Mouse (Mus musculus): Measurements from ENCODE around the gene Mtus2. TPM values are rescaled to one million over a fixed set of nuclear protein-coding genes. Genes with fewer than 3 reads are reported as not detected.

Mtus2 gene
- polyA plus RNA-seq, 1 experiment from 2014 or later, result 1.6 TPM

DNA sequence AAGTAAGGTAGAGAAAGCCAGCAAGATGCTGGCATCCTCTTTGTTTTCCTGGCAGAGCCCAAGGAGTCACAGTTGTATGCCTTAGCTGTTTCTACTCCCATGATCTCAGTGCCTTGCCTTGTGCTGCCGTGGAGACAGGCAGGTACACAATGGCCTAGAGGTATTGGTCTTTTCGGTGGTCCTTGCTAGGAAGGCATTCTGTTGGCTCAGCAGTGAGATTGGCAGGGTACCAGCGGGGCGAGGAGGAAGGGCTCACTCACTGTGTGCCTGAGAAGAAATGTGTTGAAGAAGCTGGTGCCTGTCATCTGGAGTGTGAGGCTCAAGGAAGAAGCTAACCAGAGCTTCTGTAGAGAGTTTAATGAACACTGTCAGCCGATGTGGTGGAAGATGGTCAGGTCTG, 1.4 kb upstream of the Mtus2 start:
- Histone ChIP-seq H3K27me3 (ENCODE audit: insufficient read depth, low read length) (peaks cover 37% of the 10 kb centered on the region), H3K4me2 (ENCODE audit: low read depth, low read length) (no peak overlapping the region), H3K4me1 (ENCODE audit: insufficient read depth) (0 out of 2 replicates have a peak, but pooled peaks cover 6% of the 10 kb centered on the region), H3K9ac (replicated peaks) (no peak overlapping the region), H3K27ac (ENCODE audit: low read depth) (no peak overlapping the region), H3K9me3 (ENCODE audit: low read length) (no peaks in the 10 kb centered on the region), H3K36me3 (replicated peaks; ENCODE audit: insufficient read depth, low read length) (no peaks in the 10 kb centered on the region), H3K4me3 (ENCODE audit: low read depth, low read length) (no peak overlapping the region)
- TF ChIP-seq EP300 (IDR thresholded peaks at IDR 0.05; ENCODE audit: low read depth), result no peak
- no peak for TF ChIP-seq CTCF (IDR thresholded peaks at IDR 0.05; ENCODE audit: low read depth)
- DNase-seq (no peak), ATAC-seq (no peak)
- 44% methylated on average over 5 of the region's 5 CpGs for WGBS (ENCODE audit: insufficient replicate concordance)

DNA sequence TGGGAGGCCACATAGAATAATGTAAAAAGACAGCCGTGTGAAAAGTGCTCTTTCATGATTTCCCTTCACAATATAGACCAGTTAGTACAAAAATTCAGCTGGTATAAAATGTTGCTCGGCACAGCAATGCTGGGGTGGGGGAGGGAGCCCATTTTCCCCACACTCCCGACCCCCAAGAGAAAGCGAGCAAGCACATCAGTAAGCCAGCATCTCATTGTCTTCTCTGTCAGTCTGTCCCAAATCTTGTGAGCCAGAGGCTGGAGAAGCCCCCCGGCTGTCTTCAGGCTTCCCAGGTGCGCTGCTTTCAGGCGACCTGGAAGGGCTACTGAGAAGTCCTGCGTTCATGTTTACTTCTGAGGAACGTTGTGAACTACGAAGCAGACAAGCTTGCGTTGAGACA, 699 bp upstream of the Mtus2 start:
- Histone ChIP-seq H3K27me3 (ENCODE audit: insufficient read depth, low read length) (peaks cover 37% of the 10 kb centered on the region), H3K4me2 (ENCODE audit: low read depth, low read length) (no peak overlapping the region)

DNA sequence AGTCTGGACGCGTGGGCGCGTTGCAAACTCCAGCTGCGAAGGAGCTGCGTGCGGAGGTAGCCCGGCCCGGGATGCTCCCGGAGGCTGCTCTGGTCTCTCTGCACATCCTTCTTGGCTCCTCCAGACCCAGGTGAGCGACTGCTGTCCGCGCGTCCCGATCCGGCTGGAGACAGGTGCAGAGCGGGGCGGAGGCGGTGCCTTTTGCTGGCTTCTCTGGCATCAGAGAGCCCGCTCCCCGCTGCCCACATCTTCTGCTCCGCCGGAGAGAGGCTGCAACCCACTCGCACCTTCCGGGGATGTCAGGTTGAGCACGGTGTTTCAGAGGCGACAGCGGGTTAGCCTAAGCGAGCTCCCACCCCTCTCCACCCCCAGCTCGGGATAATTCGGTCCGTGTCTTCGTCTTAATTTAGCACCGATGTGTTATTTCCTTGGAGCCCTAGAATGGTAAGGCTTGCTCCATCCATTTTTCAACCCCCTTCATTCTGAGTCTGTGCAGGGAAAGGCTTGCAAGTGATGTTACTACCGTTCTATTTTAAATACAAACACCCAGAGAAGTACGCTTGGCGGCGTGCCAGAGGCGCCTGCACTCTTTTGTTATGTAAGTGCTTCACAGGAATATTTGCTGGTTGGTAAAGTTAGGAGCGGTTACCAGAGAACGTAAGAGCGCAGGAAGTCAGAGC, 612 bp downstream of the Mtus2 start:
- peak; percentile 37 for DNase-seq
- WGBS (ENCODE audit: insufficient replicate concordance), result 3% methylated on average over 42 of the region's 42 CpGs
- H3K27ac ChIP-seq (ENCODE audit: low read depth), result no peak overlapping the region
- no peak overlapping the region for H3K9ac ChIP-seq (replicated peaks)
- 0 out of 2 replicates have a peak, but pooled peaks have one; percentile 7 for ATAC-seq
- H3K4me3 ChIP-seq (ENCODE audit: low read depth, low read length), result peak overlapping the region; percentile 44
- no peaks in the 10 kb centered on the region for H3K36me3 ChIP-seq (replicated peaks; ENCODE audit: insufficient read depth, low read length)
- no peaks in the 10 kb centered on the region for H3K9me3 ChIP-seq (ENCODE audit: low read length)
- H3K27me3 ChIP-seq (ENCODE audit: insufficient read depth, low read length), result peaks cover 37% of the 10 kb centered on the region
- H3K4me1 ChIP-seq (ENCODE audit: insufficient read depth), result 0 out of 2 replicates have a peak, but pooled peaks cover 6% of the 10 kb centered on the region
- peak overlapping the region; percentile 67 for H3K4me2 ChIP-seq (ENCODE audit: low read depth, low read length)
- no peak for TF ChIP-seq EP300 (IDR thresholded peaks at IDR 0.05; ENCODE audit: low read depth)
- no peak for TF ChIP-seq CTCF (IDR thresholded peaks at IDR 0.05; ENCODE audit: low read depth)

More for the DNA sequence above, 699 bp upstream of the Mtus2 start:
- Histone ChIP-seq H3K27ac (ENCODE audit: low read depth) (no peak overlapping the region), H3K9me3 (ENCODE audit: low read length) (no peaks in the 10 kb centered on the region), H3K4me3 (ENCODE audit: low read depth, low read length) (no peak overlapping the region), H3K9ac (replicated peaks) (no peak overlapping the region), H3K36me3 (replicated peaks; ENCODE audit: insufficient read depth, low read length) (no peaks in the 10 kb centered on the region), H3K4me1 (ENCODE audit: insufficient read depth) (0 out of 2 replicates have a peak, but pooled peaks cover 6% of the 10 kb centered on the region)
- TF ChIP-seq CTCF (IDR thresholded peaks at IDR 0.05; ENCODE audit: low read depth), result no peak
- TF ChIP-seq EP300 (IDR thresholded peaks at IDR 0.05; ENCODE audit: low read depth), result no peak
- ATAC-seq (no peak), DNase-seq (no peak)
- 10% methylated on average over 11 of the region's 11 CpGs for WGBS (ENCODE audit: insufficient replicate concordance)

DNA sequence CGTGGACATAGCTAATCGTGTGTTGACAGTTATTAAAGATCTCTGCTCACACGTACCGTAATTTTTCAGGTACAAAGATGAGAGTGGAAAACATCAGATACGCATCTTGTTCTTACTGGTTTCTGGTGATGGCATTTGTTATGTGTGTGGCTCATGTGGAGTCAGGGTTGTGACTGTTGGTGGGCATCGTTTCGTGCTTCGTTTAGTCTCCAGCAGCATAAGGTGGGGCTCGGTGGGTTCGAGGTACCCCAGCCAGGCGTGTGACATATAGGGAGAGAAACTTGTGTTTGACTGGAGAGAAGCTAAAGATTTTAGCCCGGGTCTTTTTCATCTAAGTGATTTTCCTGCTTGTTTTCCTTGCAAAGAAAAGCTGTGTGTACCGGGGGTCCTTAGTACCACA, 1.4 kb downstream of the Mtus2 start:
- Histone ChIP-seq H3K4me3 (ENCODE audit: low read depth, low read length) (no peak overlapping the region), H3K27me3 (ENCODE audit: insufficient read depth, low read length) (peaks cover 40% of the 10 kb centered on the region), H3K9me3 (ENCODE audit: low read length) (no peaks in the 10 kb centered on the region), H3K4me2 (ENCODE audit: low read depth, low read length) (no peak overlapping the region), H3K36me3 (replicated peaks; ENCODE audit: insufficient read depth, low read length) (no peaks in the 10 kb centered on the region), H3K4me1 (ENCODE audit: insufficient read depth) (0 out of 2 replicates have a peak, but pooled peaks cover 6% of the 10 kb centered on the region), H3K27ac (ENCODE audit: low read depth) (no peak overlapping the region), H3K9ac (replicated peaks) (no peak overlapping the region)
- DNase-seq, result no peak
- no peak for TF ChIP-seq EP300 (IDR thresholded peaks at IDR 0.05; ENCODE audit: low read depth)
- TF ChIP-seq CTCF (IDR thresholded peaks at IDR 0.05; ENCODE audit: low read depth), result no peak
- no peak for ATAC-seq
- 50% methylated on average over 13 of the region's 13 CpGs for WGBS (ENCODE audit: insufficient replicate concordance)

DNA sequence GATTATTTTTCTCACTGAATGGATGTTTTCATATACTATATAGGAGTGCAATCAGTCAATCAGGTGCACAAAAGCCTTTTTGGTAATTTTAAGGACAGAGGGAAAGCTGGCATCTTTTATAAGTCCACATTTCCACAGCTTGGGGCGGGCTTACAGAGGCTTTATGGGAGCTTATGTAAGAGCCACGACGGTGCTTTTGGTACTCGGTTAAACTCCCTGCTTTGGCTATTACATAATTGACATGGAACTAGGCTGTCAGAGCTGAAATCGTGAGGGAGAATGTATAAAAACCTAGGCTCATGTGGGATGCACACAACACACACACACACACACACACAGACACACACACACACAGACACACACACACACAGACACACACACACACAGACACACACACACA, 2.0 kb downstream of the Mtus2 start:
- TF ChIP-seq EP300 (IDR thresholded peaks at IDR 0.05; ENCODE audit: low read depth) (no peak), CTCF (IDR thresholded peaks at IDR 0.05; ENCODE audit: low read depth) (no peak)
- H3K4me1 ChIP-seq (ENCODE audit: insufficient read depth), result 0 out of 2 replicates have a peak, but pooled peaks cover 6% of the 10 kb centered on the region
- H3K4me3 ChIP-seq (ENCODE audit: low read depth, low read length), result no peak overlapping the region
- WGBS (ENCODE audit: insufficient replicate concordance), result 25% methylated on average over 5 of the region's 5 CpGs
- H3K9me3 ChIP-seq (ENCODE audit: low read length), result no peaks in the 10 kb centered on the region
- DNase-seq, result no peak
- no peak overlapping the region for H3K27ac ChIP-seq (ENCODE audit: low read depth)
- H3K9ac ChIP-seq (replicated peaks), result no peak overlapping the region
- H3K4me2 ChIP-seq (ENCODE audit: low read depth, low read length), result no peak overlapping the region
- H3K27me3 ChIP-seq (ENCODE audit: insufficient read depth, low read length), result peaks cover 40% of the 10 kb centered on the region
- H3K36me3 ChIP-seq (replicated peaks; ENCODE audit: insufficient read depth, low read length), result no peaks in the 10 kb centered on the region
- ATAC-seq, result no peak

DNA sequence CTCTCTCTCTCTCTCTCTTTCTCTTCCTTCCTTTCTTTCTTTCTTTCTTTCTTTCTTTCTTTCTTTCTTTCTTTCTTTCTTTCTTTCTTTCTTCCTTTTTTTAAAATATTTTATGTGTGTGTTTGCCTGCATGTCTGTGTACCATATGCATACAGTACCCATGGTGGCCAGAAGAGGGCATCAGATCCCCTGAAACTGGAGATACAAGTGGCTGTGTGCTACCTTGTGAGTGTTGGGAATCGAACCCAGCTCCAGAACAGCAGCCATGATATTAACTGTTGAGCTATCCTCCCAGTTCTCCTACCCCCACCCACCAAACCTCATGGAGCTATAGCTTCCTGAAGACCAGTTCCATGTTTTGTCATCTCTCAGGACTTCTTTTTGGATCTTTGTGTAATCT, 3.7 kb downstream of the Mtus2 start:
- H3K27me3 ChIP-seq (ENCODE audit: insufficient read depth, low read length), result peaks cover 29% of the 10 kb centered on the region
- DNase-seq (no peak), ATAC-seq (no peak)
- no peak for TF ChIP-seq EP300 (IDR thresholded peaks at IDR 0.05; ENCODE audit: low read depth)
- peak; percentile 43 for TF ChIP-seq CTCF (IDR thresholded peaks at IDR 0.05; ENCODE audit: low read depth)
- H3K9ac ChIP-seq (replicated peaks), result no peak overlapping the region
- H3K36me3 ChIP-seq (replicated peaks; ENCODE audit: insufficient read depth, low read length), result no peaks in the 10 kb centered on the region
- H3K4me1 ChIP-seq (ENCODE audit: insufficient read depth), result 0 out of 2 replicates have a peak, but pooled peaks cover 6% of the 10 kb centered on the region
- WGBS (ENCODE audit: insufficient replicate concordance), result 67% methylated on average over 1 of the region's 1 CpGs
- no peak overlapping the region for H3K4me2 ChIP-seq (ENCODE audit: low read depth, low read length)
- no peak overlapping the region for H3K27ac ChIP-seq (ENCODE audit: low read depth)
- no peak overlapping the region for H3K4me3 ChIP-seq (ENCODE audit: low read depth, low read length)
- no peaks in the 10 kb centered on the region for H3K9me3 ChIP-seq (ENCODE audit: low read length)

Measured in liver, postnatal 0 days (tissue).